Mouse (Mus musculus): ENCODE results near the gene Slc16a14.

Gene Slc16a14

DNA sequence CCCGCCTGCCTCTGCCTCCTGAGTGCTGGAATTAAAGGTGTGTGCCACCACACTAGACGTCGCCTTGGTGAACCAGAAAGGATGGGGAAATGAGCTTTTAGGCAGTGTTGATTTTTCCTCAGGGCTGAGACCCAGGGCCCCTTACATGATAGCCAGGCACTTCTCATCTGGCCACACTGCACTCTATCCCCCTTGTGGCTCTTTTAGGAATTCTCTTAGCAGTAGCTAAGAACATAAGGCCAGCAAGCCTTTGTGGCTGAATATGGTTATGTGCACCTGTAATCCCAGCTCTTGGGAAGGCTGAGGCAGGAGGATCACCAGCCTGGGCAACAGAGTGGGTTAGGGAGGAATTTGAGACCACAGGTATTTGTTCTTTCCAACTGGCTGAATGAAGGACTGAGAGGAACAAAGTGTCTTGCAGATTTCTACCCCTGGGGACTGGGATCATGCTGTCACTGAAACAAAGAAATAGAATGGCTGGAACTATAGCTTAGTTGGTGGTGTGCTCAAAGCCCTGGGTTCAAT, 68.2 kb downstream of the Slc16a14 start:
- DNase-seq (ENCODE audit: low spot score in 2 of 2): no peak

- no peak for DNase-seq (ENCODE audit: low spot score in 2 of 2)
Observed at GRCm38 (mm10) chr1:84866231-84866630, 68.7 kb downstream of the Slc16a14 start.

GRCm38 (mm10) chr1:84864645-84865044, 70.3 kb downstream of the Slc16a14 start:
- no peak for DNase-seq (ENCODE audit: low spot score in 2 of 2)

DNA sequence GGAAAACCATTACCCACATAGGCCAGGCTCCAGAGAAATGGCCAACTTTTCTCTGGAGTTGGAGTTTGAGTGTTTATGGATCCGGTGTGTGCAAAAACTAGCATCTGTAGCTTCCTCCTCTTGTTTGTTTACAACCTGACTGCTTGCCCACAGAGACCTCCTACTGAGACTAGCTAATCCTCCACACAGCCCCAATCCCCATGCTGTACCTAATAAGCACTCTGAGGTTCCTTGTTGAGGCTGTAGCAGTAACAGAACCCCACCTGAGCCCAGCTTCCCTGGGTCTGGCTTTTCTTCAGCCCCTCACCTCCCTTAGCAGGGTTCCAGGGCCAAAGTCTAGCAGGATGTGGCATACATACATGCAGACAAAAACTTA, 73.7 kb downstream of the Slc16a14 start:
- no peak for DNase-seq (ENCODE audit: low spot score in 2 of 2)

GRCm38 (mm10) chr1:84860360-84861254, 74.3 kb downstream of the Slc16a14 start:
- DNase-seq (ENCODE audit: low spot score in 2 of 2): no peak

DNA sequence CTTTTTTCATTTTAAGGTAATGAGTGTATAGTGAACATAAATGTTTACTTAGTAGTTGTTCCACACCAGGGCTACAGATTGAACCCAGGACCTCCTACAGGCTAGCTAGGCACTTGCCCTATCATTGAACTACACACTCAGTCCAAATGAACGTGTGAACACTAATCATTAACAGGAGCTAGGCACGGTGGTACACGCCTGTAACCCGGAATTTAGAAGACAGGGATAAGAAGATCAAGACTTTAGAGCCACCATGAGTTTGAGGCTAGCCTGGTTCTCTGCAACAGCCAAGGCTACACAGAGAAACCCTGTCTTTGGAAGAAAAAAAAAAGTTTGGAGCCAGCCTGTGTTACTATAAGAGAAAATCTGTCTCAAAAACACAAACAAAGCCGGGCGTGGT, 75.3 kb downstream of the Slc16a14 start:
- no peak for DNase-seq (ENCODE audit: low spot score in 2 of 2)
